Mouse (Mus musculus): ENCODE data around the gene Dcaf15.

DNA sequence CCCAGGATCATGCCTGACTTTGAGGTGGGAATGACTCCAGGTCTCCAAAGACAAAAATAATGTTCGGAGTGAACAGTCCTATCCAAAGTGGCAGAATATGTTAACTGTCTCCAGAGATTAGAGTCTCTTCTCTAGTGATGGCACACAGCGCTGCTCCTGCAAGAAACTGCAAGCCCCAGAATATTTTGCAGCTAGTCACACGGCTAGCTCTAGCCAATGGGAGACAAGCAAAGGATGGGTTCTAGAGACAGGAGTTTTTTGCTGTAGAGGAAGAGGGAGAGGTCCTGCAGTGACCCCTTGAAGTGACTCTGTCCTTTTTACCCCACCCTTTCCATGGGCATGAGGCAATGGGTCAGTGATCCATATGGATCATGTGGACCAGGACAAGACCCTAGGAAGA is 33.3 kb upstream of the Dcaf15 start:
- TF ChIP-seq EP300 (IDR thresholded peaks at IDR 0.05; ENCODE audit: insufficient read depth, low read depth, low read length) (no peak), POLR2A (IDR thresholded peaks at IDR 0.05; ENCODE audit: insufficient read depth, low read depth, low read length) (no peak)
